ENCODE assay signal across 1 mouse cellular context in the genomic region with DNA sequence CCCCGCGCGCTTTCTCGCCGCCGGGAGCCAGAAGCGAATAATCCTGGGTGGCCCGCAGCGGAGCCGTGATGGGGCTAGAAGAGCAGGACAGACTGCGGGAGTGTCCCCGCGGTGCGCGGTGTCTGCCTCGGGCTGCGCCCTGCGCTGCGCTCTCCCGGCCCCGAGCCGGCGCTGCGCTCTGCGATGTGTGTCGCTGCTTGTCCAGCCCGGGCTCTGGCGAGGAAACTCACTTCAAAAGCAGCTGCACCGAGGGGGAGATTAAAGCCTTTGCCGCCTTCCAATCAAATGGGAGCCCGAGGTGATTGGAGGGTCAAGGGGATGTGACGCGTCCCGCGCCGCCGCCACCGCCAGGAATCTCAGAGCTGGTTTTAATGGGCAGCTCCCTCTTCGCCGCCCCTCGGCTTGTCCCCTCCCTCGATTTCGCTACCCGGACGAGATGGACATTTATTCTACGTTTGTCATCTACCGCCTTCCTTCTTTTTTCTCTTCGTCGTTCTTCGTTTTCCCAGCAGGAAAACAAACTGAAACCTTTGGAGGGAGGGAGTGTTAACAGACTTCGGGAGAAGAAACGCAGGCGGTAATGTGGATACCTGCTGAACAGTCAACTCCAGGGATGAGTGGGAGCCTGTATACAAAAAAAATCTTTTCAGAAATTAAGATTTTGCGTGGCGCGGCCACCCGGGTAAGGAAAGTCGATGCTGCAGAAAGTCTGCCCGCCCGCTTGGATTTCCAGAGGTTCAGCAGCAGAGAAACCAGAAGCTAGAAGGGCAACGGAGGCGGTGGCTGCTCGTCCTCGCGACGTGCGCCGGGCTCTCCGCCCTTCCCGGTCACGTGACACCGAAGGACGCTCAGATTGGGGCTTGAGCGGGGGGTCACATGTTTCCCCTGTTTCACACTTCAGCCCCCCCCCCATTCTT.
TF ChIP-seq lines count a peak whose summit lies in the region.

No protein-coding gene starts in this region.

TF ChIP-seq in MEL, 35 proteins besides CTCF, POLR2A, EP300 and RAD21 (continued from another document):
- TF ChIP-seq SMC3 (IDR thresholded peaks at IDR 0.05; ENCODE audit: low read depth, low read length), result no peak
- no peak for TF ChIP-seq TAL1 (IDR thresholded peaks at IDR 0.05; ENCODE audit: low read length)
TF ChIP-seq in MEL: peak in this region for 11.
